Mouse (Mus musculus): ENCODE data around the gene BC051665. TPM values are rescaled to one million over a fixed set of nuclear protein-coding genes. Genes with fewer than 3 reads are reported as not detected.
A peak's percentile ranks its signal among the peaks of the same experiment; 100 is the strongest.

BC051665 gene
- polyA plus RNA-seq, 2 experiments, result not detected

- H3K9ac ChIP-seq (ENCODE audit: low read depth, low read length, severe bottlenecking), result no peak overlapping the region
- H3K9me3 ChIP-seq (ENCODE audit: control insufficient read depth, low read length), result no peaks in the 10 kb centered on the region
- peaks cover 26% of the 10 kb centered on the region for H3K36me3 ChIP-seq (ENCODE audit: control insufficient read depth, insufficient read depth, low read length)
- H3K27ac ChIP-seq (replicated peaks; ENCODE audit: low read depth, low read length), result no peak overlapping the region
- no peak for TF ChIP-seq POLR2A (IDR thresholded peaks at IDR 0.05; ENCODE audit: borderline replicate concordance, extremely low read depth, insufficient read depth, insufficient read length)
- peak; percentile 75 for DNase-seq (ENCODE audit: low spot score)
- no peak overlapping the region for H3K4me3 ChIP-seq (replicated peaks; ENCODE audit: low read length)
- 33% methylated on average over 7 of the region's 7 CpGs for WGBS
- H3K4me2 ChIP-seq (replicated peaks; ENCODE audit: low read depth, low read length, severe bottlenecking), result no peak overlapping the region
- peak; percentile 66; the same call in 1 of the 2 replicates for ATAC-seq (ENCODE audit: low FRiP score, low read depth)
- peaks cover 2% of the 10 kb centered on the region; the same call in 1 of the 2 replicates for H3K4me1 ChIP-seq (ENCODE audit: control insufficient read depth, insufficient read depth, low read length)
- H3K27me3 ChIP-seq (ENCODE audit: control insufficient read depth, insufficient read depth, low read length), result no peaks in the 10 kb centered on the region
Observed at GRCm38 (mm10) chr13:60744078-60744460, 42.1 kb downstream of the BC051665 start.

GRCm38 (mm10) chr13:60743381-60744077, 42.6 kb downstream of the BC051665 start:
- no peak for ATAC-seq (ENCODE audit: low FRiP score, low read depth)
- no peak overlapping the region for H3K4me3 ChIP-seq (replicated peaks; ENCODE audit: low read length)

GRCm38 (mm10) chr13:60742611-60743010, 43.6 kb downstream of the BC051665 start:
- no peak overlapping the region for H3K27ac ChIP-seq (replicated peaks; ENCODE audit: low read depth, low read length)
- ATAC-seq (ENCODE audit: low FRiP score, low read depth), result no peak
- H3K36me3 ChIP-seq (ENCODE audit: control insufficient read depth, insufficient read depth, low read length), result peaks cover 13% of the 10 kb centered on the region
- no peak overlapping the region for H3K9ac ChIP-seq (ENCODE audit: low read depth, low read length, severe bottlenecking)
- no peak overlapping the region for H3K4me2 ChIP-seq (replicated peaks; ENCODE audit: low read depth, low read length, severe bottlenecking)
- no peak for TF ChIP-seq POLR2A (IDR thresholded peaks at IDR 0.05; ENCODE audit: borderline replicate concordance, extremely low read depth, insufficient read depth, insufficient read length)
- no peak for DNase-seq (ENCODE audit: low spot score)
- H3K4me1 ChIP-seq (ENCODE audit: control insufficient read depth, insufficient read depth, low read length), result peaks cover 5% of the 10 kb centered on the region; the same call in 1 of the 2 replicates
- H3K4me3 ChIP-seq (replicated peaks; ENCODE audit: low read length), result no peak overlapping the region
- 89% methylated on average over 3 of the region's 3 CpGs for WGBS
- H3K27me3 ChIP-seq (ENCODE audit: control insufficient read depth, insufficient read depth, low read length), result no peaks in the 10 kb centered on the region
- H3K9me3 ChIP-seq (ENCODE audit: control insufficient read depth, low read length), result no peaks in the 10 kb centered on the region

More at GRCm38 (mm10) chr13:60743381-60744077, 42.6 kb downstream of the BC051665 start:
- Histone ChIP-seq H3K27me3 (ENCODE audit: control insufficient read depth, insufficient read depth, low read length) (no peaks in the 10 kb centered on the region), H3K36me3 (ENCODE audit: control insufficient read depth, insufficient read depth, low read length) (peaks cover 20% of the 10 kb centered on the region), H3K4me2 (replicated peaks; ENCODE audit: low read depth, low read length, severe bottlenecking) (no peak overlapping the region), H3K9ac (ENCODE audit: low read depth, low read length, severe bottlenecking) (no peak overlapping the region), H3K4me1 (ENCODE audit: control insufficient read depth, insufficient read depth, low read length) (peaks cover 2% of the 10 kb centered on the region; the same call in 1 of the 2 replicates), H3K9me3 (ENCODE audit: control insufficient read depth, low read length) (no peaks in the 10 kb centered on the region), H3K27ac (replicated peaks; ENCODE audit: low read depth, low read length) (no peak overlapping the region)
- WGBS, result 75% methylated on average over 13 of the region's 13 CpGs
- TF ChIP-seq POLR2A (IDR thresholded peaks at IDR 0.05; ENCODE audit: borderline replicate concordance, extremely low read depth, insufficient read depth, insufficient read length), result no peak
- no peak for DNase-seq (ENCODE audit: low spot score)

GRCm38 (mm10) chr13:60740248-60740647, 45.9 kb downstream of the BC051665 start:
- no peak for TF ChIP-seq POLR2A (IDR thresholded peaks at IDR 0.05; ENCODE audit: borderline replicate concordance, extremely low read depth, insufficient read depth, insufficient read length)
- Histone ChIP-seq H3K9me3 (ENCODE audit: control insufficient read depth, low read length) (no peaks in the 10 kb centered on the region), H3K36me3 (ENCODE audit: control insufficient read depth, insufficient read depth, low read length) (peaks cover 16% of the 10 kb centered on the region), H3K27me3 (ENCODE audit: control insufficient read depth, insufficient read depth, low read length) (no peaks in the 10 kb centered on the region), H3K4me2 (replicated peaks; ENCODE audit: low read depth, low read length, severe bottlenecking) (no peak overlapping the region), H3K9ac (ENCODE audit: low read depth, low read length, severe bottlenecking) (no peak overlapping the region), H3K4me1 (ENCODE audit: control insufficient read depth, insufficient read depth, low read length) (peaks cover 5% of the 10 kb centered on the region; the same call in 1 of the 2 replicates), H3K27ac (replicated peaks; ENCODE audit: low read depth, low read length) (no peak overlapping the region), H3K4me3 (replicated peaks; ENCODE audit: low read length) (no peak overlapping the region)
- ATAC-seq (ENCODE audit: low FRiP score, low read depth), result no peak
- WGBS, result 92% methylated on average over 6 of the region's 6 CpGs
- DNase-seq (ENCODE audit: low spot score), result no peak

- H3K4me3 ChIP-seq (replicated peaks; ENCODE audit: low read length), result 0 out of 2 replicates have a peak overlapping the region, but pooled peaks have one; percentile 15
- H3K9ac ChIP-seq (ENCODE audit: low read depth, low read length, severe bottlenecking), result peak overlapping the region; percentile 2; the same call in 1 of the 2 replicates
Observed at GRCm38 (mm10) chr13:60738429-60738828, 47.7 kb downstream of the BC051665 start.

More at GRCm38 (mm10) chr13:60738429-60738828, 47.7 kb downstream of the BC051665 start:
- Histone ChIP-seq H3K9me3 (ENCODE audit: control insufficient read depth, low read length) (no peaks in the 10 kb centered on the region), H3K4me2 (replicated peaks; ENCODE audit: low read depth, low read length, severe bottlenecking) (peak overlapping the region; percentile 49), H3K27me3 (ENCODE audit: control insufficient read depth, insufficient read depth, low read length) (no peaks in the 10 kb centered on the region), H3K36me3 (ENCODE audit: control insufficient read depth, insufficient read depth, low read length) (peaks cover 16% of the 10 kb centered on the region), H3K27ac (replicated peaks; ENCODE audit: low read depth, low read length) (peak overlapping the region; percentile 44; the same call in 1 of the 2 replicates), H3K4me1 (ENCODE audit: control insufficient read depth, insufficient read depth, low read length) (peaks cover 3% of the 10 kb centered on the region; the same call in 1 of the 2 replicates)
- DNase-seq (ENCODE audit: low spot score) (peak; percentile 94), ATAC-seq (ENCODE audit: low FRiP score, low read depth) (peak; percentile 83)
- TF ChIP-seq POLR2A (IDR thresholded peaks at IDR 0.05; ENCODE audit: borderline replicate concordance, extremely low read depth, insufficient read depth, insufficient read length), result no peak
- WGBS, result 6% methylated on average over 9 of the region's 9 CpGs
